Mouse (Mus musculus): Measurements from ENCODE around the gene Tpm3. TPM values are rescaled to one million over a fixed set of nuclear protein-coding genes. Genes with fewer than 3 reads are reported as not detected.
A peak's percentile ranks its signal among the peaks of the same experiment; 100 is the strongest.

The Tpm3 gene
- polyA plus RNA-seq, 1 experiment from 2014 or later = 382 TPM

GRCm38 (mm10) chr3:90076921-90077716, 4.7 kb downstream of the Tpm3 start:
- H3K4me2 ChIP-seq = peak overlapping the region; percentile 7; the same call in 1 of the 2 replicates
- WGBS = 9% methylated on average over 5 of the region's 5 CpGs
- H3K36me3 ChIP-seq (replicated peaks) = no peaks in the 10 kb centered on the region
- no peaks in the 10 kb centered on the region for H3K9me3 ChIP-seq
- no peak overlapping the region for H3K27ac ChIP-seq
- H3K4me1 ChIP-seq = peaks cover 32% of the 10 kb centered on the region
- 0 out of 2 replicates have a peak overlapping the region, but pooled peaks have one; percentile 2 for H3K4me3 ChIP-seq
- no peaks in the 10 kb centered on the region for H3K27me3 ChIP-seq (replicated peaks)
- H3K9ac ChIP-seq = no peak overlapping the region
- ATAC-seq (replicated peaks) = no peak

GRCm38 (mm10) chr3:90078224-90078623, 5.8 kb downstream of the Tpm3 start:
- Histone ChIP-seq H3K4me2 (no peak overlapping the region), H3K4me1 (peaks cover 43% of the 10 kb centered on the region), H3K9me3 (no peaks in the 10 kb centered on the region), H3K36me3 (replicated peaks) (no peaks in the 10 kb centered on the region), H3K27me3 (replicated peaks) (no peaks in the 10 kb centered on the region), H3K27ac (no peak overlapping the region), H3K4me3 (no peak overlapping the region), H3K9ac (no peak overlapping the region)
- ATAC-seq (replicated peaks) = no peak
- WGBS = 59% methylated on average over 5 of the region's 5 CpGs

- WGBS = under 1% methylated on average over 33 of the region's 33 CpGs
- peak; percentile 95 for ATAC-seq (replicated peaks)
- peak overlapping the region; percentile 75 for H3K4me2 ChIP-seq
- peak overlapping the region; percentile 88 for H3K27ac ChIP-seq
- no peaks in the 10 kb centered on the region for H3K9me3 ChIP-seq
- H3K9ac ChIP-seq = peak overlapping the region; percentile 76
- no peaks in the 10 kb centered on the region for H3K27me3 ChIP-seq (replicated peaks)
- H3K4me1 ChIP-seq = peaks cover 53% of the 10 kb centered on the region
- H3K36me3 ChIP-seq (replicated peaks) = no peaks in the 10 kb centered on the region
- peak overlapping the region; percentile 78 for H3K4me3 ChIP-seq
Measured at GRCm38 (mm10) chr3:90079133-90079762, 6.8 kb downstream of the Tpm3 start.

- H3K4me1 ChIP-seq = peaks cover 59% of the 10 kb centered on the region
- no peaks in the 10 kb centered on the region for H3K36me3 ChIP-seq (replicated peaks)
- peak overlapping the region; percentile 76 for H3K9ac ChIP-seq
- H3K27ac ChIP-seq = peak overlapping the region; percentile 88
- H3K4me3 ChIP-seq = peak overlapping the region; percentile 78
- peak; percentile 83 for ATAC-seq (replicated peaks)
- no peaks in the 10 kb centered on the region for H3K27me3 ChIP-seq (replicated peaks)
- H3K4me2 ChIP-seq = peak overlapping the region; percentile 75
- no peaks in the 10 kb centered on the region for H3K9me3 ChIP-seq
- under 1% methylated on average over 53 of the region's 53 CpGs for WGBS
Measured at GRCm38 (mm10) chr3:90079763-90080497, 7.5 kb downstream of the Tpm3 start.

GRCm38 (mm10) chr3:90080498-90080863, 8.0 kb downstream of the Tpm3 start:
- 2% methylated on average over 6 of the region's 6 CpGs for WGBS
- peaks cover 62% of the 10 kb centered on the region for H3K4me1 ChIP-seq
- H3K9me3 ChIP-seq = no peaks in the 10 kb centered on the region

GRCm38 (mm10) chr3:90081365-90082240, 9.2 kb downstream of the Tpm3 start:
- no peak overlapping the region; the same call in 1 of the 2 replicates for H3K27ac ChIP-seq
- no peaks in the 10 kb centered on the region for H3K36me3 ChIP-seq (replicated peaks)
- H3K4me2 ChIP-seq = peak overlapping the region; percentile 75
- no peaks in the 10 kb centered on the region for H3K9me3 ChIP-seq
- peak overlapping the region; percentile 6; the same call in 1 of the 2 replicates for H3K4me3 ChIP-seq
- ATAC-seq (replicated peaks) = no peak
- no peaks in the 10 kb centered on the region for H3K27me3 ChIP-seq (replicated peaks)
- no peak overlapping the region; the same call in 1 of the 2 replicates for H3K9ac ChIP-seq
- WGBS = 75% methylated on average over 5 of the region's 5 CpGs
- H3K4me1 ChIP-seq = peaks cover 62% of the 10 kb centered on the region

More at GRCm38 (mm10) chr3:90080498-90080863, 8.0 kb downstream of the Tpm3 start:
- peak overlapping the region; percentile 75 for H3K4me2 ChIP-seq
- H3K9ac ChIP-seq = peak overlapping the region; percentile 76
- peak overlapping the region; percentile 88 for H3K27ac ChIP-seq
- peak overlapping the region; percentile 78 for H3K4me3 ChIP-seq
- H3K27me3 ChIP-seq (replicated peaks) = no peaks in the 10 kb centered on the region
- no peak for ATAC-seq (replicated peaks)
- H3K36me3 ChIP-seq (replicated peaks) = no peaks in the 10 kb centered on the region

GRCm38 (mm10) chr3:90083034-90083433, 10.6 kb downstream of the Tpm3 start:
- Histone ChIP-seq H3K9me3 (no peaks in the 10 kb centered on the region), H3K4me3 (no peak overlapping the region), H3K27ac (peak overlapping the region; percentile 67; the same call in 1 of the 2 replicates), H3K4me2 (peak overlapping the region; percentile 7; the same call in 1 of the 2 replicates), H3K9ac (peak overlapping the region; percentile 17; the same call in 1 of the 2 replicates), H3K4me1 (peaks cover 53% of the 10 kb centered on the region), H3K27me3 (replicated peaks) (no peaks in the 10 kb centered on the region), H3K36me3 (replicated peaks) (peaks cover 10% of the 10 kb centered on the region)
- no peak for ATAC-seq (replicated peaks)
- WGBS = 59% methylated on average over 5 of the region's 5 CpGs

GRCm38 (mm10) chr3:90083698-90084324, 11.4 kb downstream of the Tpm3 start:
- no peak overlapping the region; the same call in 1 of the 2 replicates for H3K4me2 ChIP-seq
- peaks cover 18% of the 10 kb centered on the region for H3K36me3 ChIP-seq (replicated peaks)
- ATAC-seq (replicated peaks) = no peak
- H3K9me3 ChIP-seq = no peaks in the 10 kb centered on the region
- H3K4me1 ChIP-seq = peaks cover 51% of the 10 kb centered on the region
- no peak overlapping the region for H3K9ac ChIP-seq
- no peaks in the 10 kb centered on the region for H3K27me3 ChIP-seq (replicated peaks)
- 41% methylated on average over 3 of the region's 3 CpGs for WGBS
- H3K4me3 ChIP-seq = no peak overlapping the region
- peak overlapping the region; percentile 67 for H3K27ac ChIP-seq

- 89% methylated on average over 4 of the region's 4 CpGs for WGBS
- H3K4me2 ChIP-seq = no peak overlapping the region
- no peak overlapping the region for H3K9ac ChIP-seq
- H3K27ac ChIP-seq = no peak overlapping the region
- H3K4me1 ChIP-seq = peaks cover 48% of the 10 kb centered on the region
- no peak overlapping the region for H3K4me3 ChIP-seq
- no peak for ATAC-seq (replicated peaks)
- no peaks in the 10 kb centered on the region for H3K9me3 ChIP-seq
- no peaks in the 10 kb centered on the region for H3K27me3 ChIP-seq (replicated peaks)
- peaks cover 27% of the 10 kb centered on the region for H3K36me3 ChIP-seq (replicated peaks)
Measured at GRCm38 (mm10) chr3:90084790-90085189, 12.3 kb downstream of the Tpm3 start.

GRCm38 (mm10) chr3:90085281-90085680, 12.8 kb downstream of the Tpm3 start:
- 90% methylated on average over 6 of the region's 6 CpGs for WGBS
- Histone ChIP-seq H3K4me3 (no peak overlapping the region), H3K4me2 (no peak overlapping the region), H3K27me3 (replicated peaks) (no peaks in the 10 kb centered on the region), H3K27ac (no peak overlapping the region), H3K36me3 (replicated peaks) (peaks cover 32% of the 10 kb centered on the region), H3K9ac (no peak overlapping the region), H3K4me1 (peaks cover 48% of the 10 kb centered on the region), H3K9me3 (no peaks in the 10 kb centered on the region)
- no peak for ATAC-seq (replicated peaks)

GRCm38 (mm10) chr3:90086068-90086467, 13.6 kb downstream of the Tpm3 start:
- no peak for ATAC-seq (replicated peaks)

More at GRCm38 (mm10) chr3:90086068-90086467, 13.6 kb downstream of the Tpm3 start:
- H3K36me3 ChIP-seq (replicated peaks) = peaks cover 35% of the 10 kb centered on the region
- H3K9me3 ChIP-seq = no peaks in the 10 kb centered on the region
- H3K9ac ChIP-seq = no peak overlapping the region
- H3K4me1 ChIP-seq = peaks cover 40% of the 10 kb centered on the region
- H3K27ac ChIP-seq = no peak overlapping the region
- no peak overlapping the region for H3K4me2 ChIP-seq
- H3K4me3 ChIP-seq = no peak overlapping the region
- no peaks in the 10 kb centered on the region for H3K27me3 ChIP-seq (replicated peaks)
- whole genome bisulfite sequencing = 93% methylated on average over 5 of the region's 5 CpGs
